Mouse (Mus musculus): ENCODE results near the gene Ppip5k1.

The Ppip5k1 gene

GRCm38 (mm10) chr2:121298131-121298530 lies 57.1 kb downstream of the Ppip5k1 start:
- peak; percentile 16 for DNase-seq (ENCODE audit: low spot score)

- DNase-seq (ENCODE audit: low spot score): no peak
Observed at GRCm38 (mm10) chr2:121297701-121298100, 57.5 kb downstream of the Ppip5k1 start.

- DNase-seq (ENCODE audit: low spot score): peak; percentile 32
Observed at GRCm38 (mm10) chr2:121296754-121297231, 58.4 kb downstream of the Ppip5k1 start.

- peak; percentile 53 for DNase-seq (ENCODE audit: low spot score)
Observed at GRCm38 (mm10) chr2:121295608-121296571, 59.3 kb downstream of the Ppip5k1 start.

GRCm38 (mm10) chr2:121294753-121295607 lies 60.2 kb downstream of the Ppip5k1 start:
- DNase-seq (ENCODE audit: low spot score): peak; percentile 66

- DNase-seq (ENCODE audit: low spot score): peak; percentile 21
Observed at GRCm38 (mm10) chr2:121294182-121294581, 61.0 kb downstream of the Ppip5k1 start.

GRCm38 (mm10) chr2:121292316-121293013 lies 62.7 kb downstream of the Ppip5k1 start:
- DNase-seq (ENCODE audit: low spot score): no peak

GRCm38 (mm10) chr2:121289730-121290540 lies 65.3 kb downstream of the Ppip5k1 start:
- peak; percentile 34 for DNase-seq (ENCODE audit: low spot score)

- peak; percentile 99 for DNase-seq (ENCODE audit: low spot score)
Observed at GRCm38 (mm10) chr2:121288901-121289729, 66.1 kb downstream of the Ppip5k1 start, which contains the start of gene Map1a. TSS of gene Map1a (plus strand) at chr2:121289600.

GRCm38 (mm10) chr2:121287850-121288249 lies 67.3 kb downstream of the Ppip5k1 start:
- DNase-seq (ENCODE audit: low spot score): peak; percentile 35

- peak; percentile 68 for DNase-seq (ENCODE audit: low spot score)
Observed at GRCm38 (mm10) chr2:121271928-121272516, 83.2 kb downstream of the Ppip5k1 start.

- peak; percentile 96 for DNase-seq (ENCODE audit: low spot score)
Observed at GRCm38 (mm10) chr2:121271236-121271927, 83.8 kb downstream of the Ppip5k1 start, which contains the start of gene Trp53bp1. TSS of gene Trp53bp1 (minus strand) at chr2:121271407.

- DNase-seq (ENCODE audit: low spot score): no peak
Observed at GRCm38 (mm10) chr2:121270521-121271235, 84.5 kb downstream of the Ppip5k1 start.

GRCm38 (mm10) chr2:121268446-121268845 lies 86.8 kb downstream of the Ppip5k1 start:
- no peak for DNase-seq (ENCODE audit: low spot score)
